ENCODE assay signal across 14 mouse cellular contexts in genomic region chr4:150061432-150062225, GRCm38 (mm10). TPM values are rescaled to one million over a fixed set of nuclear protein-coding genes. Genes with fewer than 3 reads are reported as not detected.
A peak's percentile ranks its signal among the peaks of the same experiment; 100 is the strongest.
DNase-seq lines count a peak whose midpoint lies in the region; ATAC-seq and TF ChIP-seq lines count a peak whose summit lies in the region.
"Had no signal": no experiment of that assay in that cellular context is flagged by ENCODE, and none has a peak within 500 bp of the region (broad histone marks: within the 10 kb centered on the region; RNA-seq: fewer than 3 reads in every experiment).

No protein-coding gene starts in this region.

- H3K4me1 ChIP-seq in limb, embryonic 12.5 days (replicated peaks), result peaks cover 18% of the 10 kb centered on the region
- H3K4me1 ChIP-seq in limb, embryonic 10.5 days, result peaks cover 17% of the 10 kb centered on the region
- peaks cover 11% of the 10 kb centered on the region for H3K4me1 ChIP-seq in intestine, postnatal 0 days (replicated peaks; ENCODE audit: control insufficient read depth, insufficient read depth, low read length)
- H3K4me1 ChIP-seq: midbrain, embryonic 15.5 days had no signal

- ATAC-seq in limb, embryonic 12.5 days (ENCODE audit: insufficient number of reproducible peaks, insufficient read depth, low FRiP score, low TSS enrichment, low read depth), result no peak
- peak; percentile 75 for ATAC-seq in intestine, postnatal 0 days
- ATAC-seq: inflammation-experienced regulatory T-cells, adult 6 months; midbrain, embryonic 15.5 days had no signal

- no peaks in the 10 kb centered on the region for H3K9me3 ChIP-seq in limb, embryonic 12.5 days
- H3K9me3 ChIP-seq in limb, embryonic 10.5 days (replicated peaks), result no peaks in the 10 kb centered on the region
- H3K9me3 ChIP-seq in intestine, postnatal 0 days (ENCODE audit: control insufficient read depth), result no peaks in the 10 kb centered on the region
- H3K9me3 ChIP-seq: forebrain, embryonic 12.5 days; limb, embryonic 13.5 days; midbrain, embryonic 15.5 days had no signal

- DNase-seq in limb, embryonic 10.5 days (ENCODE audit: low spot score), result no peak
- peak; percentile 65 for DNase-seq in adrenal gland, postnatal 10 days
- DNase-seq in frontal cortex, adult 2 months (ENCODE audit: extremely low spot score in 1 of 2, low spot score in 1 of 2), result no peak
- no peak for DNase-seq in heart, postnatal 14 days
- DNase-seq in gastrocnemius, postnatal 25 days, result no peak
- DNase-seq: cerebellum, adult 9-11 months; heart, adult 2 months had no signal

- 0 out of 2 replicates have a peak overlapping the region, but pooled peaks have one; percentile 23 for H3K27ac ChIP-seq in limb, embryonic 12.5 days
- no peak overlapping the region for H3K27ac ChIP-seq in limb, embryonic 10.5 days
- H3K27ac ChIP-seq in intestine, postnatal 0 days (ENCODE audit: low read depth, low read length), result no peak overlapping the region
- peak overlapping the region; percentile 71 for H3K27ac ChIP-seq in macrophage
- H3K27ac ChIP-seq: forebrain, embryonic 12.5 days; heart, adult 2 months; midbrain, embryonic 15.5 days had no signal

- no peaks in the 10 kb centered on the region for H3K27me3 ChIP-seq in limb, embryonic 12.5 days
- peaks cover 9% of the 10 kb centered on the region; the same call in 1 of the 2 replicates for H3K27me3 ChIP-seq in limb, embryonic 10.5 days (ENCODE audit: low read depth, poor library complexity, severe bottlenecking)
- no peaks in the 10 kb centered on the region for H3K27me3 ChIP-seq in intestine, postnatal 0 days (replicated peaks; ENCODE audit: control insufficient read depth, insufficient read depth, low read length)
- H3K27me3 ChIP-seq: forebrain, embryonic 12.5 days; limb, embryonic 13.5 days; midbrain, embryonic 15.5 days had no signal

- no peak overlapping the region for H3K4me3 ChIP-seq in limb, embryonic 12.5 days (replicated peaks)
- no peak overlapping the region for H3K4me3 ChIP-seq in limb, embryonic 10.5 days
- no peak overlapping the region for H3K4me3 ChIP-seq in intestine, postnatal 0 days (ENCODE audit: low read depth, low read length)
- no peak overlapping the region for H3K4me3 ChIP-seq in macrophage (ENCODE audit: inconsistent target)
- H3K4me3 ChIP-seq: forebrain, embryonic 12.5 days; heart, adult 2 months; limb, embryonic 13.5 days; midbrain, embryonic 15.5 days had no signal

- H3K36me3 ChIP-seq in limb, embryonic 12.5 days, result no peaks in the 10 kb centered on the region
- H3K36me3 ChIP-seq in limb, embryonic 10.5 days, result no peaks in the 10 kb centered on the region
- H3K36me3 ChIP-seq in intestine, postnatal 0 days (ENCODE audit: control insufficient read depth, insufficient read depth), result no peaks in the 10 kb centered on the region
- peaks cover 15% of the 10 kb centered on the region; the same call in 1 of the 2 replicates for H3K36me3 ChIP-seq in macrophage (ENCODE audit: inconsistent target)
- H3K36me3 ChIP-seq: forebrain, embryonic 12.5 days; limb, embryonic 13.5 days; midbrain, embryonic 15.5 days had no signal

- peaks cover 72% of the 10 kb centered on the region for H3K79me2 ChIP-seq in macrophage (ENCODE audit: inconsistent target)

- TF ChIP-seq CTCF in intestine, postnatal 0 days (IDR thresholded peaks at IDR 0.05; ENCODE audit: low read depth), result peak; percentile 16; the same call in 1 of the 2 replicates

- intact Hi-C loops in heart, postnatal 14 days (cut with DNase I), result no loop called here

- H3K4me2 ChIP-seq in limb, embryonic 12.5 days, result no peak overlapping the region
- no peak overlapping the region for H3K4me2 ChIP-seq in intestine, postnatal 0 days (replicated peaks; ENCODE audit: low read depth)
- H3K4me2 ChIP-seq: forebrain, embryonic 12.5 days; limb, embryonic 13.5 days; midbrain, embryonic 15.5 days had no signal

- no peak overlapping the region for H3K9ac ChIP-seq in limb, embryonic 12.5 days (replicated peaks)
- H3K9ac ChIP-seq in intestine, postnatal 0 days (ENCODE audit: low read depth, low read length), result no peak overlapping the region
- H3K9ac ChIP-seq: forebrain, embryonic 12.5 days; limb, embryonic 13.5 days; midbrain, embryonic 15.5 days had no signal

- WGBS in limb, embryonic 12.5 days, result 77% methylated on average over 16 of the region's 16 CpGs
- 76% methylated on average over 16 of the region's 16 CpGs for WGBS in limb, embryonic 10.5 days
- 50% methylated on average over 16 of the region's 16 CpGs for WGBS in intestine, postnatal 0 days
- 91% methylated on average over 16 of the region's 16 CpGs for WGBS in macrophage (ENCODE audit: missing documents)

RNA-seq across cellular contexts. Expression of gene Gpr157, which starts 25.5 kb away (rescaled TPM):
- 0.79 and 1.0 TPM in 2 replicates for polyA plus RNA-seq in limb, embryonic 12.5 days (2016; fragmentation: Nextera tagmentation; extraction: Ambion mirVana)
- polyA plus RNA-seq in limb, embryonic 10.5 days (2016; fragmentation: Nextera tagmentation; extraction: Ambion mirVana), result 0.28 and 0.75 TPM in 2 replicates
- 1 to 10 TPM; 2.7 to 4.9 TPM for total RNA-seq in adrenal gland, postnatal 10 days (2021)
- 2.5 and 3.2 TPM in 2 replicates for polyA plus RNA-seq in intestine, postnatal 0 days (2015; fragmentation: Nextera tagmentation; extraction: Ambion mirVana)
- total RNA-seq in macrophage (2018; cell fraction: chromatin; rRNA removed), result 10 to 100 TPM in 12 of 26 experiments, 1 to 10 TPM in 14; 2.1 to 31.4 (median 9.7) TPM
- total RNA-seq in macrophage (2018; cell fraction: cytosol; rRNA removed), result 10 to 100 TPM in 24 of 26 experiments, 1 to 10 TPM in 2; 7.8 to 45.0 (median 25.9) TPM
- total RNA-seq in macrophage (2018; cell fraction: nucleus; rRNA removed), result 10 to 100 TPM in 23 of 26 experiments, 1 to 10 TPM in 3; 4.7 to 51.1 (median 21.1) TPM
- polyA plus RNA-seq in macrophage (2018), result 14.0 to 24.4 TPM (median 22.6 TPM) in 3 replicates
- 1.4 and 1.8 TPM in 2 replicates for polyA plus RNA-seq in frontal cortex, adult 2 months (2012; rRNA removed)
- total RNA-seq in heart, postnatal 14 days (2021), result 10 to 100 TPM; 29.5 to 33.7 TPM
- 10 to 100 TPM; 22.8 to 35.7 TPM for total RNA-seq in gastrocnemius, postnatal 25 days (2021)

RNA-seq across cellular contexts. Expression of gene H6pd, which starts 52.8 kb away (rescaled TPM):
- 7.0 and 10.0 TPM in 2 replicates for polyA plus RNA-seq in limb, embryonic 12.5 days (2016; fragmentation: Nextera tagmentation; extraction: Ambion mirVana)
- polyA plus RNA-seq in limb, embryonic 10.5 days (2016; fragmentation: Nextera tagmentation; extraction: Ambion mirVana), result 4.5 and 5.6 TPM in 2 replicates
- 100 to 1,000 TPM; 102 to 133 TPM for total RNA-seq in adrenal gland, postnatal 10 days (2021)
- polyA plus RNA-seq in intestine, postnatal 0 days (2015; fragmentation: Nextera tagmentation; extraction: Ambion mirVana), result 33.1 and 37.5 TPM in 2 replicates
- 10 to 100 TPM in 10 of 26 experiments, 1 to 10 TPM in 16; 1.4 to 23.8 (median 6.3) TPM for total RNA-seq in macrophage (2018; cell fraction: chromatin; rRNA removed)
- 10 to 100 TPM; 11.4 to 32.2 (median 18.9) TPM for total RNA-seq in macrophage (2018; cell fraction: cytosol; rRNA removed)
- 10 to 100 TPM in 25 of 26 experiments, 1 to 10 TPM in 1; 7.6 to 43.4 (median 25.0) TPM for total RNA-seq in macrophage (2018; cell fraction: nucleus; rRNA removed)
- 19.3 to 30.3 TPM (median 22.0 TPM) in 3 replicates for polyA plus RNA-seq in macrophage (2018)
- 4.4 and 5.7 TPM in 2 replicates for polyA plus RNA-seq in frontal cortex, adult 2 months (2012; rRNA removed)
- total RNA-seq in heart, postnatal 14 days (2021), result 10 to 100 TPM; 41.0 to 45.9 TPM
- 10 to 100 TPM; 43.2 to 49.2 TPM for total RNA-seq in gastrocnemius, postnatal 25 days (2021)

RNA-seq across cellular contexts. Expression of gene Slc2a5, which starts 57.5 kb away (rescaled TPM):
- 1.6 and 1.9 TPM in 2 replicates for polyA plus RNA-seq in limb, embryonic 12.5 days (2016; fragmentation: Nextera tagmentation; extraction: Ambion mirVana)
- 0.98 and 1.1 TPM in 2 replicates for polyA plus RNA-seq in limb, embryonic 10.5 days (2016; fragmentation: Nextera tagmentation; extraction: Ambion mirVana)
- under 1 TPM; 0.27 to 0.75 TPM for total RNA-seq in adrenal gland, postnatal 10 days (2021)
- polyA plus RNA-seq in intestine, postnatal 0 days (2015; fragmentation: Nextera tagmentation; extraction: Ambion mirVana), result 23.8 and 26.9 TPM in 2 replicates
- 1 to 10 TPM in 2 of 26 experiments, under 1 TPM in 8, not detected in 16; 0.26 to 1.3 (median 0.80) TPM for total RNA-seq in macrophage (2018; cell fraction: chromatin; rRNA removed)
- total RNA-seq in macrophage (2018; cell fraction: cytosol; rRNA removed), result under 1 TPM in 18 of 26 experiments, not detected in 8; 0.04 to 0.61 (median 0.09) TPM
- 1 to 10 TPM in 3 of 26 experiments, under 1 TPM in 13, not detected in 10; 0.24 to 1.2 (median 0.50) TPM for total RNA-seq in macrophage (2018; cell fraction: nucleus; rRNA removed)
- 0.06 TPM in 1 of 3 replicates, not detected in the others for polyA plus RNA-seq in macrophage (2018)
- polyA plus RNA-seq in frontal cortex, adult 2 months (2012; rRNA removed), result 4.7 and 7.6 TPM in 2 replicates
- under 1 TPM in 1 of 2 experiments, not detected in 1; 0.17 TPM for total RNA-seq in heart, postnatal 14 days (2021)
- under 1 TPM in 1 of 2 experiments, not detected in 1; 0.54 TPM for total RNA-seq in gastrocnemius, postnatal 25 days (2021)
- polyA plus RNA-seq: inflammation-experienced regulatory T-cells, adult 6 months had no signal

Comparison
In these comparisons a context has a peak if more than half of its experiments do, and no peak if none do; other contexts are left out.
1. H3K27ac ChIP-seq: peak in limb, embryonic 12.5 days (single experiment) and macrophage (single experiment); none in limb, embryonic 10.5 days (single experiment) and intestine, postnatal 0 days (single experiment).